Mouse (Mus musculus) forebrain, embryonic 14.5 days (tissue): ENCODE data around the gene Ttc41. TPM values are rescaled to one million over a fixed set of nuclear protein-coding genes. Genes with fewer than 3 reads are reported as not detected.
A peak's percentile ranks its signal among the peaks of the same experiment; 100 is the strongest.

ENCODE experiments used
- ATAC-seq: fragments of 200-750 bp; cut with Nextera tagmentation; 2 replicates; pipeline ENCODE4 v1.8.0; 2017; ENCODE audit warnings: mild to moderate bottlenecking, moderate library complexity
- DNase-seq: peaks from one replicate; pipeline ENCODE4 v3.0.0-alpha.2; 2015; ENCODE audit warnings: low spot score
- H3K27ac ChIP-seq: fragments of 300-500 bp; sonication (generic); 2 replicates; pipeline ENCODE4 v1.5.1; 2014; ENCODE audit warnings: low read depth, mild to moderate bottlenecking, control low read depth, low read length, moderate library complexity
- H3K27me3 ChIP-seq: fragments of 300-500 bp; sonication (generic); replicated peaks from 2 replicates; pipeline ENCODE4 v1.6.1; 2014; ENCODE audit warnings: low read length, control low read depth, mixed read lengths; ENCODE audit not compliant: control insufficient read depth, insufficient read depth
- H3K36me3 ChIP-seq: fragments of 300-500 bp; sonication (generic); 2 replicates; pipeline ENCODE4 v1.6.1; 2014; ENCODE audit warnings: low read length, control low read depth; ENCODE audit not compliant: control insufficient read depth, insufficient read depth
- H3K4me1 ChIP-seq: fragments of 300-500 bp; sonication (generic); 2 replicates; pipeline ENCODE4 v1.6.1; 2014; ENCODE audit warnings: antibody characterized with exemption, low read length, control low read depth; ENCODE audit not compliant: control insufficient read depth, insufficient read depth
- H3K4me2 ChIP-seq: fragments of 300-500 bp; sonication (generic); 2 replicates; pipeline ENCODE4 v1.6.1; 2014; ENCODE audit warnings: mild to moderate bottlenecking, control low read depth, low read length
- H3K4me3 ChIP-seq: fragments of 300-500 bp; sonication (generic); 2 replicates; pipeline ENCODE4 v1.5.1; 2014; ENCODE audit warnings: low read depth, low read length, control low read depth
- H3K9ac ChIP-seq: fragments of 300-500 bp; sonication (generic); 2 replicates; pipeline ENCODE4 v1.6.1; 2014; ENCODE audit warnings: mild to moderate bottlenecking, low read length, control low read depth, moderate library complexity
- H3K9me3 ChIP-seq: fragments of 300-500 bp; sonication (generic); replicated peaks from 2 replicates; pipeline ENCODE4 v1.6.1; 2016; ENCODE audit warnings: low read length, control low read depth, mixed read lengths; ENCODE audit not compliant: control insufficient read depth
- WGBS: fragments of 180-500 bp; shearing (Covaris S2); extraction: QIAGEN DNeasy Blood & Tissue Kit; methylation state at CpG from one replicate; pipeline ENCODE4 v1.1.7; 2014; 5-methylcytosine and 5-hydroxymethylcytosine counted together
- polyA plus RNA-seq: library from polyadenylated mRNA; unstranded; fragments of >200 nt; fragmentation: Nextera tagmentation; extraction: Ambion mirVana; gene quantifications from 2 replicates; pipeline ENCODE4 v1.2.1, GENCODE M21; 2014

Ttc41 gene
- polyA plus RNA-seq, 1 experiment from 2014 or later = 1.5 TPM

DNA sequence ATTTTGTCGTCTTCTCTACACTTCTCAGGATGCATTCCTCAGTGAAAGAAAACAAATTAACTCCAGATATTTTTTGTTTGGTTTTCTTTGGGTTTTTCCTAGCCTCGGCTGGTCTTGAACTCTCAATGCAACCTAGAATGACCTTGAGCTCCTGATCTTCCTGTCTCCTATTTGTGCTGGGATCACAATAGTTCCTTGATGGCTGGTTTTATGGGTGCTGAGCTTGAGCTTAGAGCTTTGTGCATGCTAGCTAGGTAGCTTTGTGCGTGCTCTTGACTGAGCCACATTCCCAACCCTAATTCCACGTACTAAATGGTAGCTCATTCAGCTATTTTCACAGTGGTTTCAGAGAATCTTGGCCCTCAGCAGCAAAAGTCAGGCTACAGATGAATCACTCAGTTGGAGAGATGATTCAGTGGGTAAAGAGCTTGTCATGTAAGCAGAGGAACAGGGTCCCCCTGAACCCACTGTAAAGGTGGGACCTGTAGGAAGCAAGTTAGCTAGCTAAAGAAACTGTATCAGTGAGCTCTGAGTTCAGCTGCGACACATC is 78.6 kb downstream of the Ttc41 start:
- 89% methylated on average over 5 of the region's 5 CpGs for WGBS
- Histone ChIP-seq H3K4me2 (no peak overlapping the region), H3K36me3 (no peaks in the 10 kb centered on the region), H3K27me3 (no peaks in the 10 kb centered on the region), H3K4me1 (peaks cover 13% of the 10 kb centered on the region), H3K9me3 (no peaks in the 10 kb centered on the region), H3K4me3 (no peak overlapping the region), H3K27ac (no peak overlapping the region), H3K9ac (no peak overlapping the region)
- no peak for ATAC-seq
- DNase-seq = no peak

- H3K4me2 ChIP-seq = no peak overlapping the region
- 76% methylated on average over 2 of the region's 2 CpGs for WGBS
- DNase-seq (no peak), ATAC-seq (no peak)
- no peak overlapping the region for H3K27ac ChIP-seq
- H3K9ac ChIP-seq = no peak overlapping the region
- no peaks in the 10 kb centered on the region for H3K9me3 ChIP-seq
- H3K36me3 ChIP-seq = no peaks in the 10 kb centered on the region
- H3K27me3 ChIP-seq = no peaks in the 10 kb centered on the region
- peaks cover 8% of the 10 kb centered on the region for H3K4me1 ChIP-seq
- no peak overlapping the region for H3K4me3 ChIP-seq
These were observed 79.8 kb downstream of the Ttc41 start for GRCm38 (mm10) chr10:86785396-86785795.

DNA sequence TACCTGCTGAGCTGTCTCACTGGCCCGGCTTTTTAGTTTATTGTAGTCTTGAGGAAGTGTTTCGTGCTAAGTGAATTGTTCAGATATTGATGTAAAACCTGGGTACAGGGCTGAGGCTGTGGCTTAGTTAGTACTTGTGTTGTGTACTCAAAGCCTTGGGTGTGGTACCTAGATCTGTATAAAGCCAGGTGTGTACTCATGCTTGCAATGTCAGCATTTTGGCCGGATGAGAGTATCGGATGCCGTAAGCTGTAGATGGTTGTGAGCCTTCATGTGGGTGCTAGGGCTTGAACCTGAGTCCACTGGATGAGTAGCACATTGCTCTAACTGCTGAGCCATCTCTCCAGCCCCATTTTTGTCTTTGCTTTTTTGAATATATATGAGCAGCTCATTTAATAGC is 80.5 kb downstream of the Ttc41 start:
- no peak overlapping the region for H3K4me2 ChIP-seq
- no peaks in the 10 kb centered on the region for H3K9me3 ChIP-seq
- no peak overlapping the region for H3K27ac ChIP-seq
- H3K27me3 ChIP-seq = no peaks in the 10 kb centered on the region
- ATAC-seq = no peak
- no peaks in the 10 kb centered on the region for H3K36me3 ChIP-seq
- H3K4me3 ChIP-seq = no peak overlapping the region
- DNase-seq = no peak
- H3K4me1 ChIP-seq = peaks cover 8% of the 10 kb centered on the region
- 95% methylated on average over 5 of the region's 5 CpGs for WGBS
- no peak overlapping the region for H3K9ac ChIP-seq

DNA sequence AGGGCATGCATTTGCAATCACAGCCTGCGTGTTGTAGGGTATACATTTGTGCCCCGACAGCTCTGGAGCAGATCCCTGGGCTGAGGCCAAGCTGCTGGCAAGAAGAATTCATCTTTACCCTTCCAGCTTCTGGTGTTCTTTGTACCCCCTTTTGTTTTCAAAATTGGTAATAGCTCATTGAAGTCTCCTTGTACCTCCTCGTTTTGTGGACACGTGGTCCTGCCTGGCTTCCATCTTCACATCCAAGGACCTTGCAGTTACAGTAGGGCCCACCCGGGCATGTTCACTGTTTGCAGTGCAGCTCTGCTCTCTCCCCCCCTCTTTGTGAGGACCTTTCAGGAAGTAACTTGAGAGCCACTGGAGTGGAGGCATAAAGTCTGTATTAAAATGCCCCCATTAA is 82.6 kb downstream of the Ttc41 start:
- WGBS = 28% methylated on average over 5 of the region's 5 CpGs
- no peaks in the 10 kb centered on the region for H3K36me3 ChIP-seq
- no peak overlapping the region for H3K4me2 ChIP-seq
- H3K4me3 ChIP-seq = no peak overlapping the region
- no peaks in the 10 kb centered on the region for H3K9me3 ChIP-seq
- peak; percentile 61 for DNase-seq
- no peaks in the 10 kb centered on the region for H3K27me3 ChIP-seq
- no peak overlapping the region for H3K27ac ChIP-seq
- 0 out of 2 replicates have a peak, but pooled peaks cover 3% of the 10 kb centered on the region for H3K4me1 ChIP-seq
- peak; percentile 43; the same call in 1 of the 2 replicates for ATAC-seq
- no peak overlapping the region for H3K9ac ChIP-seq

- H3K4me1 ChIP-seq = 0 out of 2 replicates have a peak, but pooled peaks cover 3% of the 10 kb centered on the region
- H3K27me3 ChIP-seq = no peaks in the 10 kb centered on the region
- H3K4me3 ChIP-seq = no peak overlapping the region
- H3K4me2 ChIP-seq = no peak overlapping the region
- 78% methylated on average over 7 of the region's 7 CpGs for WGBS
- no peak overlapping the region for H3K9ac ChIP-seq
- DNase-seq (no peak), ATAC-seq (no peak)
- H3K27ac ChIP-seq = no peak overlapping the region
- no peaks in the 10 kb centered on the region for H3K9me3 ChIP-seq
- H3K36me3 ChIP-seq = no peaks in the 10 kb centered on the region
These were observed 83.6 kb downstream of the Ttc41 start for GRCm38 (mm10) chr10:86789146-86789672.

DNA sequence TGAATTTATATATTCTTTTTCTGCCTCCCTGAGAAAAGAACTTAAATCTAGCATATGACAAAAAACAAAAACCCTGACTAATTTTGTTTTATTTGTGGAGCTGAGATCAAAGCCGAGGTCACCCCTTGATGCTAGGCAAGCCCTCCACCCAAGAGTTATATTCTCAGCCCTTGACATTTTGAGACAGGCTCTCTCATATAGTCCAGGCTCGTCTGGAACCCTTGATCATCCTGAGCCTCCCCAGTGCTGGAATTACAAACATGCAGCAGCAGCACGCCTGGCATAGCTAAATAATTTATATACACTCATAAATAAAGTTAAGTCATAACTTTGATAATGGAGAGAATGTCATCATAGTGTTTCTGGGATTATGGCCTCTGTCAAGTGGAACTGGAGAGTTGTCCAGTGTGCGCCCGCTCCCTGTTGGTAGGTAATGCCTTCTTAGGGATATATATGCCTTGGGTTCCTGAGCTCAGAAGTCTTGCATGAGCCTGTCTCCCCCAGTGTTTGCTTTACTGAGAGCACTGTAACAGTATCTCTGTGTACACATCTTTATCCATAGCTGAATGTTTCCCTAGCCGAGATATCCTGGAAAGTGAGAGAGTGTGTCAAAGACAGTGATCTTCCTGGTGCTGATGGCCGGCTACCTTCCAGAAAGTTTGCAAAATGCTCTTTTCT is 86.0 kb downstream of the Ttc41 start:
- DNase-seq (no peak), ATAC-seq (no peak)
- Histone ChIP-seq H3K4me1 (0 out of 2 replicates have a peak, but pooled peaks cover 3% of the 10 kb centered on the region), H3K9ac (no peak overlapping the region), H3K36me3 (no peaks in the 10 kb centered on the region), H3K4me3 (no peak overlapping the region), H3K4me2 (no peak overlapping the region), H3K27ac (no peak overlapping the region), H3K9me3 (no peaks in the 10 kb centered on the region), H3K27me3 (no peaks in the 10 kb centered on the region)
- WGBS = 89% methylated on average over 7 of the region's 7 CpGs

DNA sequence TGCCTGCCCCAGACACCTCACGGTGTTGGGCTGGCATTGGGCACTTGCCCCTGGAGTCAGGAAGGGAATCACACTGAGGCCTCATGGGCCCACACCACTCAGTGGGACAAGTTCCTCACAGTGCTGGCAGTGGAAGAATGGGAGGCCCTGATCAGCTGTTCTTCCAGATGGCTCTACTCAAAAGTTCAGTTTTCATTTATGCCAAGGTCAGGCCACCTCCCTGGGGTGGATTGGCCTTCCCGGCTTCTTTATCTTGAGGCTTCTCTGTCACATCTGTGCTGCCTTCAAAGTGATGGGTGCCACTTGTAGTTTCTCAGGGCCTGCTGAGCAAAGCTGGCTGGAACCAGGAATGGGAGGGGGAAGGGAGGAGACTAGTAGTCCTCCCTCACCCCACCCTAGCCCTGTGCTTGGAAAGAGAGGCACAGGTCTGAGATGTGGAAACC is 87.9 kb downstream of the Ttc41 start:
- H3K27ac ChIP-seq = no peak overlapping the region
- WGBS = 76% methylated on average over 2 of the region's 2 CpGs
- no peaks in the 10 kb centered on the region for H3K27me3 ChIP-seq
- ATAC-seq = no peak
- no peak overlapping the region for H3K9ac ChIP-seq
- DNase-seq = no peak
- H3K36me3 ChIP-seq = no peaks in the 10 kb centered on the region
- 0 out of 2 replicates have a peak, but pooled peaks cover 2% of the 10 kb centered on the region for H3K4me1 ChIP-seq
- H3K9me3 ChIP-seq = no peaks in the 10 kb centered on the region
- no peak overlapping the region for H3K4me3 ChIP-seq
- no peak overlapping the region for H3K4me2 ChIP-seq

DNA sequence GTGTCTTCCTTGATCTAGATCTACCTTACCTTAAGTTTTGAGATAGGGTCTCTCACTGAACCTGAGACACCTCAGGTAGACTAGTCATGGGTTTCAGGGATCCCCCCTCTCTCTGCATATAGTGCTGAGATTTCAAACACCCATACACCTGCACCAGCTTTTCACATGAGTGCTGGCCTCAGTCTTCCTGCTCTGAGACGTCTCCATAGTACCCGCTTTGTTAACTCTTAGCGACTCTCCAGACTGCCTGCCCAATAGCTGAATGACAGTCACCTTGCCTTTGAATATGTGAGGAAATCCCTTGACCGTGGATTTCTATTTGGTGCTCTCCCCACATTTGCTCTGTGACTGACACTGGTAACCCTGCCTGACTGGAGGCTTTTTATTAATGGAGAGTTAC is 88.6 kb downstream of the Ttc41 start:
- no peak for ATAC-seq
- H3K27ac ChIP-seq = no peak overlapping the region
- no peaks in the 10 kb centered on the region for H3K9me3 ChIP-seq
- no peak overlapping the region for H3K4me2 ChIP-seq
- no peak for DNase-seq
- H3K27me3 ChIP-seq = no peaks in the 10 kb centered on the region
- H3K4me3 ChIP-seq = no peak overlapping the region
- no peaks in the 10 kb centered on the region for H3K4me1 ChIP-seq
- WGBS = 91% methylated on average over 4 of the region's 4 CpGs
- H3K9ac ChIP-seq = no peak overlapping the region
- H3K36me3 ChIP-seq = no peaks in the 10 kb centered on the region
